Mouse (Mus musculus): ENCODE results near the gene Ifitm3. TPM values are rescaled to one million over a fixed set of nuclear protein-coding genes. Genes with fewer than 3 reads are reported as not detected.

Gene Ifitm3
- total RNA-seq, 1 experiment from 2014 or later, result 143 TPM

DNA sequence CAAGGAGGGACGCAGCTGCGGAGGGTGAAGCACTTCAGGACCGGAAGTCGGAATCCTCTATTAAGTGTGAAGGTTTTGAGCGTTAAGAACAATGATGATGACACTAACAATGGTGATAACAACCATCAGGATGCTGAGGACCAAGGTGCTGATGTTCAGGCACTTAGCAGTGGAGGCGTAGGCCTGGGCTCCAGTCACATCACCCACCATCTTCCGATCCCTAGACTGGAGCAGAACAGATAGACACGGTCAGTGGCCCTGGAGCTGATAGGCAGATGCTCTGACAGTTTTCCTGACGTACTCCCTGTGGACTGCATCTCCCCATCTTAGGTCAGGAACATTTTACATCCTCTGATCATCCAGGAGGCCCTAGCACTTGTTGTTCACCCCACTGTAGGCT lies 905 bp downstream of the Ifitm3 start:
- ATAC-seq (replicated peaks in 1 of 2; ENCODE audit: insufficient read depth in 1 of 2, low FRiP score in 2 of 2, low TSS enrichment in 1 of 2, low read depth in 1 of 2, poor library complexity in 2 of 2, severe bottlenecking in 2 of 2), result no peak

DNA sequence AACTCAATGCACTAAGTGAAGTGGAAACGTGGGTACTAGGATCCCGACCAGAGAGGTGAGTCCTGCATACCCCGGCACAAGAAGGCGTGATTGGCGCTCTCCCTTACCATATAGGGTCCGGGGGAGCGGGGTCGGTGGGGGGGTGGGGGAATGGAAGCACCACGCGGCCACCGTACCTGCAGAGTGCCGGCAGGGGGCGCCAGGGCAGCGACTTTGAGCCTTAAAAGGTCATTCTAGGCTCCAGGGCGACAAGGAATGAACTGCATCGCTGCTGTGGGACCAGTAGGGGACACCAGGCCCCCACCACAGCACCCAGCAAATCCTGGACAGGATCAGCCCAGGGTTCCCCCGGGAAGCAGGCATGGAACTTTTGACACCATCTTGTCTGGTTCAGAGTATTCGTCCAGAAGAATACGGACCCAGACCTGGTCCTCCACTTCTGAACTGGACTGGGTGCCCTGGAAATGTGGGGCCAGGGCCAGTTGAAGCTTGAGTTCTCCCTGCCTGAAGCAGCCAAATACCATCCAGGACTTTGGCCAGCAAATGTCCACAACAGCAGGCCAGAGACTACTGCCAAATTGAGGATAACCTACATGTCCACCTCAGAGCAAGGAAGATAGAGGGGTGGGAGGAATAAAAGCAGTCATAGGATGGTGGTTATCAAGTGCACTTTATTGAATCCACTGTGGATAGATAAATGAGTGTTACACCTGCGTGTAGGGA lies 1.5 kb downstream of the Ifitm3 start:
- ATAC-seq (replicated peaks in 1 of 2; ENCODE audit: insufficient read depth in 1 of 2, low FRiP score in 2 of 2, low TSS enrichment in 1 of 2, low read depth in 1 of 2, poor library complexity in 2 of 2, severe bottlenecking in 2 of 2), result peak; percentile 65 to 72

DNA sequence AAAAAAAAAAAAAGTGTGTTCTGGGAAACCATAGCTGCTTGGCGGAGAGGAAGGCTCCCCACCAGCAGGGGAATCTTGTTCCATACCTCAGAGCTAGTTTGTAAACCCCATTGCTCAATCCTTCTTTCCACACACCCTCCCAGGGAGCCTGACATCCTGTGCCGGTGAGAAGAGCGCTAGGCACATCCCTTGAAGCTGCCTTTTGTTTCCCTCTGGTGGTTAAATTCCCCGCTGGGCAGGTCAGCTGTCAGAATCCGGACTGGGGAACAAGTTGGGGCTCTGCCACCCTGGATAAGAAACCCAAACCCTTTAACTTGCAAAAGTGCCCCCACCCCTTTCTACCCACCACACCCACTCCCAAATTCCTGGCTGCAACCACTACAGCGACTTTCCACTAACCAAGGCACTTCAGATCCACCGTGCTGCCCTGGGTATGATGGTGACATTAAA lies 2.2 kb downstream of the Ifitm3 start:
- peak; percentile 23 to 53; a peak in 3 of 4 replicates for ATAC-seq (replicated peaks in 1 of 2; ENCODE audit: insufficient read depth in 1 of 2, low FRiP score in 2 of 2, low TSS enrichment in 1 of 2, low read depth in 1 of 2, poor library complexity in 2 of 2, severe bottlenecking in 2 of 2)

DNA sequence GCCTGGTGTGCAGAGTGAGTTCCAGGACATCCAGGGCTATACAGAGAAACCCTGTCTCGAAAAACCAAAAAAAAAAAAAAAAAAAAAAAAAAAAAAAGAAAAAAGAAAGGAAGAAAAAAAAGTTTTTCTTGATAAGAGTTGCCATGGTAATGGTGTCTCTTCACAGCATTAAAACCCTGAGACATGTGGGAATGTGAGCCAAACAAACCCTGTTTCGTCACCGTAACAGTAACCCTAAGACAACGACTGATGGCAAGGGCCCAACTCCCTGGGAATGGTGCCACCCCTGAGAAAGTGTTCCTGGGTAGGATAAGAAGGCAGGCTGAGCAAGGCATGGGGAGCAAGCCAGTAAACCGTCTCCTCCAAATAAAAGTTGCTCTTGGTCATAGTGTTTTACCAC lies 3.7 kb downstream of the Ifitm3 start:
- ATAC-seq (replicated peaks in 1 of 2; ENCODE audit: insufficient read depth in 1 of 2, low FRiP score in 2 of 2, low TSS enrichment in 1 of 2, low read depth in 1 of 2, poor library complexity in 2 of 2, severe bottlenecking in 2 of 2), result no peak

DNA sequence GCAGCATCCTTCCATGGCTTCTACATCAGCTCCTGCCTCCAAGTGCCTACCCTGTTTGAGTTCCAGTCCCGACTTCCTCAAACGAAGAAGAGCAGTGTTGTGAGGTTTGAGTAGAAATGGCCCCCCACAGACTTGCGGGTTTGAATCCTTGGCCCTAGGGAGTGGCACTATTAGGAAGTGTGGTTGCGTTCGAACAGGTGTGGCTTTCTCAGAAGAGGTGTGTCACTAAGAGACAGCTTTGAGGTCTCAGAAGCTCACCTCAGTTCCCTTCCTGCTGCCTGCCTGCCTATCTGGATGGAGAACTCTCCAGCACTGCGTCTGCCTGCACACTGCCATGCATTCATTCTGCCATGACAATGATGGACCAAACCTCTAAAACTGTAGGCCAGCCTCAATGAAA lies 4.1 kb downstream of the Ifitm3 start:
- peak; percentile 12 to 22; a peak in 1 of 4 replicates for ATAC-seq (replicated peaks in 1 of 2; ENCODE audit: insufficient read depth in 1 of 2, low FRiP score in 2 of 2, low TSS enrichment in 1 of 2, low read depth in 1 of 2, poor library complexity in 2 of 2, severe bottlenecking in 2 of 2)

DNA sequence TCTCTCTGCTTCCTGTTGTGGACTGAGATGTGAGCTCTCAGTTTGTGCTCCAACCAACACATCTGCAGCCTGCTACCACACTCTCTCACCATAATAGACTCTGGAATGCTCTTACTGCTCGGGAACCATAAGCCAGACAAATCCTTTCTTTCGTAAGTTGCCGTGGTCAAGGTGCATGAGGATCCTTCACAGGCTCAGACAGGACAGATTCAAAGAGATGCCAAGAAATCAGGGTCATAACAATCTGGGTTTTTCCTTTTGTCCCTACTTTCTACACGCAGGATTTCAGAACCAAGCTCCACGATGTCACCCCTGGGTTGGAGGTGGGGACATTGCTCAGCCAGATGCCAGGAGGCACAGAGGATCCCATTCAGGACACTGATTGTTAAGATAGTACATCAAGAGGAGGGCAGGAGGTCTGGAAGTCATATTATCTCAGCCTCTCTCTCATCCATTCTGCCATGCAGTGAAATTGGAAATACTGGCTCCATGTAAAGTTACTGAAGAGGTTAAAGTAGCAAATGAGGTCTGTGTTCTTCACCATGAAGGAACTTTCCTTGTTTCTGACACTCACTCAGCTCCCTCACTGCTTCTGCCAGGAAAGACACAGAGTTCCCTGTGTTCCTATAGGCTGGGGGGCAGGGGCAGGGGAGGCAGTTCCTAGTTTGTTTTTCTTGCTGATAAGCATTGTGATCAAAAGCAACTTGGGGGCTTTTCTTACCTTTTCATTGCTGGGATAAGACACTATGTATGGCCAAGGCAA lies 7.1 kb downstream of the Ifitm3 start:
- ATAC-seq (replicated peaks in 1 of 2; ENCODE audit: insufficient read depth in 1 of 2, low FRiP score in 2 of 2, low TSS enrichment in 1 of 2, low read depth in 1 of 2, poor library complexity in 2 of 2, severe bottlenecking in 2 of 2), result no peak

DNA sequence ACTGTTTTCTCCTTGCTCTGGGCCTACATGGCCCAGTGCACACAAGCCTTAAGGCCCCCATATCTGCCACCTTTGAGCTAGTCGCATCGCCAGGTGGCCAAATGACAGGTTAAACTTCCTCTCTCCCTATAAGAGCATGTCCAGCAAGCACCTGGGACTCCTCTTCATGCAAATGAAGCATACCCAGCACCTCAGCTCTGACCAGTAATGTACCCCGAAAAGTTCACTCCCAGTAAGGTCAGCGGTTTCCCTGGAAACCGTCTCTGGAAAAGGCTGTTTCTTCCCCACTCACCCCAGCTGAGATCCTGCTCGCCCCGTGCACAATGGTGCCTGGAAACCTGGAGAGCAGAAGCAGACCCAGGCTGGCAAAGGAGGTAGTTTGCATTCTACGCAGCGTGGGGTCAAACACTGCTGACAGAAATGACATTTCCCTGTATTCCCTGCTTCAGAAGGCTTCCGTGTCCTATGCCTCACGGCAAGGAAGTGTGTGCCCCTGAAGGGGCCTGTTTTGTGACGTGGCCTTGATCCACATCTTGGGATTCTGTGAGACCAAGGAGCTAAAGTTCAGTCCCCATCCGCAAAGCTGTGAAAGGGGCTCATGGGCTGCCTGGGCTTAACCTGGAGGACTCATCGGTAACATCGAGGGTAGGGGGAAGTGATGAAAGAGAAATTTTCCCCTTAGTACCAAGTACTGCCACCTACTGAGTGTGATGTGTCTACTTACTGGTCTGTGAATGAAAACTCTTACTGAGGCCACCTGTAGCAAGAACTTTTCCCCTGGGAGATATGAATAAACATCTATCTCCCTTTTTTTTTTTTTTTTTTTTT lies 9.5 kb downstream of the Ifitm3 start:
- ATAC-seq (replicated peaks in 1 of 2; ENCODE audit: insufficient read depth in 1 of 2, low FRiP score in 2 of 2, low TSS enrichment in 1 of 2, low read depth in 1 of 2, poor library complexity in 2 of 2, severe bottlenecking in 2 of 2), result no peak

DNA sequence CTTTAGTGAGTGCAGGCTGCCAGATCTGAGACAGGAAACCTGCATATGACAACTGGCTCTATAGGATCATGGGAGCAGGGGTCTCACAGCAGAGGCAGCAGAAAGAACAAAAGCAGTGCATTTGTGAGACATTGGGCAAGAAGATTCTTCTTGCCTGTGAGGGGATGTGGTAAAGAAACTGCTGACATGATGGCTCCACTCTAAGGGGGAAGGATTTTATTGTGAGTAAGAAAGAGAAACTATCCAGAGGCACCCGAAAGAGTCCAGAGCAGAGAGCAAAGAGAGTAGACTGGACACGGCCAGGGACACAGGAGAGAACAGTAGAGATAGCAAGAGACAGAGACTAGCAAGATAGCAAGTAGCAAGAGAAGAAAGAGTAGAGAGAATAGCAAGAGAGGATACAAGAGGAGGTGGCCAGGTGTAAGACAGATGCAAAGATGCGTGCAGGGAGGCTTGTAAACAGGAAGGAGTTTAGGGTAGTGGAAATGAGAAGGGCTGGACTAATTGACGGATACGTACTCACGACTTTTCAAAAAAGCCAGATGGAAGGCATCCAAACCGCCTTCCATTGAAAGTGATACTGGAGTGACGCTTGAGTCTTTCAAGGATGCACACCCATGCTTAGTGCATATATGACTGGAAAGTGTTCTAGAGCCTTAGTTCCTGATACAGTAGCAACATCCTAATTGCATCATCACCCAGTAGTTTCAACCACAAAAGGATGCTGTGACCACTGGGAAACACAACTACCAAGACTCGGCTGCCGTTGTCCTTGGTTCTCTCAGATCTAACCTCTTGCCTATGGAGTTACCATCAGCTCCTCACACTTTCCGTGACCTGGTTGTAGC lies 11.5 kb downstream of the Ifitm3 start:
- peak; percentile 54 to 77 for ATAC-seq (replicated peaks in 1 of 2; ENCODE audit: insufficient read depth in 1 of 2, low FRiP score in 2 of 2, low TSS enrichment in 1 of 2, low read depth in 1 of 2, poor library complexity in 2 of 2, severe bottlenecking in 2 of 2)

DNA sequence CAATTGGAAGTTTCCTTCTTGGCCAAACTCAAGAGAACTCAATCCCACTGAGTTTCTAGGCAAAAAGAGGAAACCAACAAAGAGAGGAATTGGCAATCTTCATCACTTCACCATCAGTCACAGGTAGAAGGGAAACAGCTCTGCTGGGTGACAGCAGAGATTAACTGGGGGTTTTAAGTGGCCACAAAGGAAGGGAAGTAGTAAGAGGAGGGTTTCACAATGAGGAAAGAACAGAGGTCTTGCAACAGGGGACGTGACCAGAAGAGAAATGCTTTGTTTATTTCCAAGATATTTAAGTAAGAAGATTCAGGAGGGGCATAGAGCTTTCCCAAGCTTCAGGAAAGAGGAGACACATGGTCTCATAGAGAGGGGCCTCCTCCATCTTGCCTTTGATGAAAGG lies 12.8 kb downstream of the Ifitm3 start:
- peak; percentile 71 to 87 for ATAC-seq (replicated peaks in 1 of 2; ENCODE audit: insufficient read depth in 1 of 2, low FRiP score in 2 of 2, low TSS enrichment in 1 of 2, low read depth in 1 of 2, poor library complexity in 2 of 2, severe bottlenecking in 2 of 2)

DNA sequence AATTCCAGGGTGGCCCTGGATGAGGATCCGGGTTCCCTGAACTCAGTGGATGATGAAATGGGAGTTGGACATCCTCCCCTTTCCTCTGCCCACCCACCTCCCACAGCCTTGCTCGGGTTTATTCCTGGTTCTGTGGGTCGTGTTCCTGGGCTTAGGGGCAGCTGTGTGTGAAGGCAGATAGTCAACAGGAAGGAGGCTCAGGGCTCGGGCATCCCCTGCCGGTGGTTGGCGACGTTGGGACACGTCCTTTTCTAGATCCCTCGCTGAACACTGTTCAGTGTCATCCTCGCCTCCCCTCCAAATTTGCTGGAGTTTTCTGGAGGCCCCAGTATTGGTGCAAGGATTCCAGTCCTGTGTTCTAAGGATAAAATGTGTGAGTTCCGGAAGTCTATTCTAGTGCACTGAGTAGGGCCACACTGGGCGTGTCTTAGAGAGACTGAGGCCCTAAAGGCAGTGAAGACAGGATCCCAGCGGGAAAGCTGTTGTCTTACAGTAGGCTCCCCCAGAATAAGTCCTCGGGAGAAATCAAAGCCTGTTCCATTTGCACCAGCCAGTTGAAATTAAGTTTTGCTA lies 19.4 kb downstream of the Ifitm3 start:
- ATAC-seq (replicated peaks in 1 of 2; ENCODE audit: insufficient read depth in 1 of 2, low FRiP score in 2 of 2, low TSS enrichment in 1 of 2, low read depth in 1 of 2, poor library complexity in 2 of 2, severe bottlenecking in 2 of 2), result peak in 1 of 2 experiments; percentile 37; a peak in 1 of 4 replicates

DNA sequence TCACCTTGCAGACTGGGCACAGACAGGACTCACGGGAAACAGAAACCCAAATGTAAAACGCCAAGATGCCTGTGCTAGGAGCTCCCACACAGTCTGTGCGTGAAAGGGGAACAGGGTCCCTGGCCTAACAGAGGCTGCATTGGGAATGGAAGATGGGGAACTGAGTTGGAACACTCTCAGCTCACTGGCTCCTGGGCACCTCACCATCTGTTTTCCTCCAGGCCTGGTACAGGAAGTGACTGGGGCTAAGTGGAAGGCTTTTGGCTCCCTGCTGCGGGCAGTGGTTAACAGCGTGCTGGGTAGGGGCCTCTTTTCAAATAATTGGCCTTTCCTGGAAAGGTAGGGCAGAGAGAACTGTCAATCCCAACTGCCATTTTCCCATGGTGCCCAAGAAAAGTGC lies 19.9 kb downstream of the Ifitm3 start:
- peak; percentile 93 to 94 for ATAC-seq (replicated peaks in 1 of 2; ENCODE audit: insufficient read depth in 1 of 2, low FRiP score in 2 of 2, low TSS enrichment in 1 of 2, low read depth in 1 of 2, poor library complexity in 2 of 2, severe bottlenecking in 2 of 2)

DNA sequence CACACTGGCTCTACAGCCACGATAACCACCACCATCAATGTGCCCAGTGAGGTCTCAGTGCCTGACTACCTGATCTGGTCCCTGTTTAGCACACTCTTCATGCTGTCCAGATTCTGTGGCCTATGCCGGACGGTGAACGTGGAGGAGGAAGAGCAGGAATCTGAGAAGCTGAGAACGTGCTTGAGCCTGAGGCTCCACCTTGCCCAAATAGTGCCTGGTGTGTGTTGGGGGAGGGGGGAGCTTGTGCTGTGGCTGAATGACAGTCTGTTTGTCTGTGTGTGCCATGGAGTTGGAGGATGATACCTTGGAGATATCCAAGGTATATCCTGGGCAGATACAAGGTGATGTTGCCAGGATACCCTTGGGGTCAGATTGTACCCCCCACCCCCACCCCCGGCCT lies 20.4 kb downstream of the Ifitm3 start:
- ATAC-seq (replicated peaks in 1 of 2; ENCODE audit: insufficient read depth in 1 of 2, low FRiP score in 2 of 2, low TSS enrichment in 1 of 2, low read depth in 1 of 2, poor library complexity in 2 of 2, severe bottlenecking in 2 of 2), result peak; percentile 20 to 38; a peak in 2 of 4 replicates

DNA sequence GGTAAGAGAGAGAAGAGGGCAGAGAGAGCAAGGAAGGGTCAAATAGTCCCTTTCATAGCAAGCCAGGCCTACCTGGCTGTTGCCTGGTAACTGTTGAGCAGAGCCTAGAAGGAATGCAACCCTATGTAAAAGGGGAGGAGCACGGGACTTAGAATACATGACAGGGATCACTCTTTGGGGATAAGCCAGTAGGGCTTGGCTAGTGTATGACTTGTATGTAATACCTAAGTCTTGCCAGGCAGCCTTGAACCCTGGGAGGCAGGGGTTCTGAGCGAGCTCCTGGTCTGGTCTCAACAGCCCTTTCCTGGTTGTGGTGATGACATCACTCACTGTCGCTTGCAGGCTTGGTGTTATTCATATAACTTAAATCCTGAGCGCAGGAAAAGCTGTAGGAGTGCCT lies 21.5 kb downstream of the Ifitm3 start:
- no peak for ATAC-seq (replicated peaks in 1 of 2; ENCODE audit: insufficient read depth in 1 of 2, low FRiP score in 2 of 2, low TSS enrichment in 1 of 2, low read depth in 1 of 2, poor library complexity in 2 of 2, severe bottlenecking in 2 of 2)

DNA sequence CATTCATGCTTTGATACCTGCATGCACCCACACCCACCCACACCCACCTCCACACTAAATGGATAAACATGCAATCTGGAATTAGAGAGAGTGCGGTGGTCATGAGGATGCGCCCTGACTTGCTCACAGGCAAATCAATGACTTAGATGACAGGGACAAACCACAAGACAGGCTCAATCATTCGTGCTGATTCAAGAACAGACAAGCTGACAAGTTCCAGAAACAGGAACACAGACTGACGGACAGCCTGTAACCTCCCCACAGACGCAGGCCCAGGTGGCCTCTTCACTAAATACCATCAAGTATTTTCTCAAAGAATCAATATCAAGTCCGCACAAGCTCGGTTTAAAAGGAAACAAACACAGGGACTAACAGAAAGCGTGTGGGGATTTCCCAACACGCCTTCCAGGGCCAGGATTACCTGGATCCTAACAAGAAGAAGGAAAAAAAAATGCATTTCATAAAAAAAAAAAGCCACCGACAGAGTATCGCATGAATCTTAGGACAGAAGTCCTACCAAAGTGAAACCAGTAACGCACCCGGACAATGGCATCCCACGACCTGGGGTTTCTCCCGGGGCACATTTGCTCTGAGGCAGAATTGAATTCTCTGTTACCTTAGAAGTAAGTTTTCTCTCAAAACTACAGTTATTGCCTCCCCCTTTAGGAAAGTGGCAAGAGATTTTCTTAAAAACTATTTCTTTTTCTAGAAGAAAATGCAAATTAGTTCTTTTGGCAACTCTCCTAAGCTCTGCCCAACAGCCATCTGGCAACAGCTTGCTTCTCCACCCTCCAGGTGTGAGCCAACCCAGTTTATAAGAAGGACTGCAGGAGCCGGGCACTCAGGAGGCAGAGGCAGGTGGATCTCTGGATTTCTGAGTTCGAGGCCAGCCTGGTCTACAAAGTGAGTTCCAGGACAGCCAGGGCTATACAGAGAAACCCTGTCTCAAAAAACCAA lies 23.1 kb downstream of the Ifitm3 start:
- ATAC-seq (replicated peaks in 1 of 2; ENCODE audit: insufficient read depth in 1 of 2, low FRiP score in 2 of 2, low TSS enrichment in 1 of 2, low read depth in 1 of 2, poor library complexity in 2 of 2, severe bottlenecking in 2 of 2), result no peak

DNA sequence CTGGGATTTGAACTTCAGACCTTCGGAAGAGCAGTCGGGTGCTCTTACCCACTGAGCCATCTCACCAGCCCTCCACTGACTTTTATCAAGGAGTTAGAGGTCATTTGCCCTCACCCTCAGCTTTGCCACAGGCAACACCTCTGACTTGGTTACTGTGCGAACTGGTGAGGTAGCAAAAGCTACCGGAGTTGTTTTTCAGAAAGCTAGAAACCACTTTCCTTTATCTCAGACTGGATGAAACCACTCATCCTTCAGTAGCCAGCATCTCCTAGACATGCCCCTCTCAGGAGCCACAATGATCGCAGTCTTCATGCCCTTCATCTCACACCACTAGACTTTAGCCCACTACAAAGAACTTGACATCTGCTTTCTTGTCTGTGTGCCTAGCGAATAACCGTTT lies 27.6 kb downstream of the Ifitm3 start:
- ATAC-seq (replicated peaks in 1 of 2; ENCODE audit: insufficient read depth in 1 of 2, low FRiP score in 2 of 2, low TSS enrichment in 1 of 2, low read depth in 1 of 2, poor library complexity in 2 of 2, severe bottlenecking in 2 of 2), result no peak

DNA sequence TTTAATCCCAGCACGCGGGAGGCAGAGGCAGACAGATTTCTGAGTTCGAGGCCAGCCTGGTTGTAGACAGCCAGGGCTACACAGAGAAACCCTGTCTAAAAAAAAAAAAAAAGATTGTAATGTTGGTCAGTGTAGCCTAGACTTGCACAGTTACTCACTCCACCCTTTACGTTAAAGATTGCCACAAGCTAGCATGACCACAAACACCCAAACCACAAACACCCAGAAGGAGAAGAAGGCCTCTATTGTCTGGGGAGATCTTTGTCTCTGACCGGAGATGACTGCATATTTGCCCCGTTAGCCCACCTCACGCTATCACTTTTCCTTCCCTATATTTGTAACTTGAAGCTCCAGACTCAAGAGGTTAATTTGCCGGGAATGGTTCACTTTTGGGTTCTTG lies 28.9 kb downstream of the Ifitm3 start:
- peak; percentile 59 to 95; a peak in 3 of 4 replicates for ATAC-seq (replicated peaks in 1 of 2; ENCODE audit: insufficient read depth in 1 of 2, low FRiP score in 2 of 2, low TSS enrichment in 1 of 2, low read depth in 1 of 2, poor library complexity in 2 of 2, severe bottlenecking in 2 of 2)

All from hematopoietic stem cell, adult 5-6 weeks (primary cell).